Mouse (Mus musculus): ENCODE measurements around the gene Gm3460.
A peak's percentile ranks its signal among the peaks of the same experiment; 100 is the strongest.
"Not testable (repeated sequence)": the region's sequence is repeated elsewhere in the genome, so short reads cannot be mapped to it uniquely, and the experiment has no call there.

Gm3460 gene

DNA sequence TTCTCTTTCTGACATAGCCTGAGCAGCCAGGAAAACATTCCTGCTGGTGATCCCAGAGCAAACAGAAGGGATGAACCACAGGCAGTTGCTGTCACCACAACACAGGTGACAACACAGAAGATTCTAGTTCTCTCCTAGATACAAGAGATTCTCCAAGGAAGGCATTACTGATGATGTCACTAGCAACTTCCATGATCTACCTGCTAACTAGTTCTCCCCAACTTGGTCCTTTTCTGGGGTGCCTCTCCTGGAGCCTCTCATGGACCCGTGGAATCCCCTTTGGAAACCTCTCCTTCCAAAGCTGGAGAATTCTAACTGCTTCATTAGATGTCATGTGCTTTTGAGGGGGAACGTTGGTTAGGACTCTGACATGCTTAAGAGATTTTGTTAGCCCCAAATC, at the start of gene Gm3460:
Gm3460 (minus strand) TSS at position 101 of the 400 bp plus-strand sequence.
- not testable (repeated sequence) for DNase-seq (ENCODE audit: low spot score)

DNA sequence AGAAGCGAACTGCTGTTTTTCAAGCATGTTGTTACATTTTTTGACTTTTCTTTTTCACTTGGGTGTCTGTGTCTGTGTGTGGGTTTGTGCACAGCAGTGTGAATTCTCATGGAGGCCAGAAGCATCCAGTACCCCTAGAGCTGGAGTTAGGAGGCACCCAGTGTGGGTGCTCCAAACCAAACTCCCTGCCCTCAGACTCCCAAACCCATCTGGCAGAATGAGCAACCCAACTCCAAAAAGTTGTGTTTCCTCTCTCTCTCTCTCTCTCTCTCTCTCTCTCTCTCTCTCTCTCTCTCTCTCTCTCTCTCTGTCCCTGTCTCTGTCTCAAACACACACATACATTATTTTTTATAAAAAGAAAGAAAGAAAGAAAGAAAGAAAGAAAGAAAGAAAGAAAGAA, 15.8 kb downstream of the Gm3460 start:
- peak; percentile 0 for DNase-seq (ENCODE audit: low spot score)

DNA sequence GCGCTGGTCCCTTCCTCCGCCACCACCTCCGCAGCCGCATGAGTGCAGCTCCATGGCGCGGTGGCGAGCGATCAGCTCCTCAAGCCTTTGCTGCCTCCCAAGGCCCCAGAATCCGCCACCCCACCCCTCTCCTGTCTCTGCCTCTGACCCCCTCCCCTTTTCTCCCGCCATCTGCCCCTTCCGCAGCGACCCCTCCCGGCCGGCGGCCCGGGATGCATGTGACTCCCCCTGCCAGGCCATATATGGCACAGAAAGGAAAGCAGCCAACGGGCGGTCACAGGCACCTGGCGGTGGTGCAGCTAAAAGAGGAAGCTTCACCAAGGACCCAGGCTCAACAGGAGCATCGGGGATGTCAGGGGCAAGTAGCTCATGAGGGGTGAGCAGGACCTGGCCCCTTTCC, 17.2 kb downstream of the Gm3460 start:
- DNase-seq (ENCODE audit: low spot score): not testable (repeated sequence)

DNA sequence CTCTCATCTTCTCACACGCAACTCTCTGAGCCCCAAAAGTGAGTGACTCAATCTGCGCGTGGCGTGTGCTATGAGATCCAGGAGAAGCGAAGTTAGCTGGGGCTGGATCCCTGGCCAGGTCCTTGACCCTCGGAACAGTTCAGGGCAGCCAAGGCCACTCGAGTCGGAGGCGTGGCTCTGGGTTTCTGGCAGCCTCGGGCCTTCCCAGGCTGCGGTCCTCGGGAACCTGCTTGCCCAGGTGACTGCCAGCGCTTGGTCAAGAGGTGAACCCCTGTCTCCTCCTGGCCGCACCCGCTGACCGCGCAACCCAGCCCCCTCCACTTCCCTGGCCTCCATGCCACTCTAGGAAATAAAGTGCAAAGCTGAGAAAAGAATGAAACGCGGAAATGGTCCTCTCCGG, 17.7 kb downstream of the Gm3460 start:
- DNase-seq (ENCODE audit: low spot score): not testable (repeated sequence)

DNA sequence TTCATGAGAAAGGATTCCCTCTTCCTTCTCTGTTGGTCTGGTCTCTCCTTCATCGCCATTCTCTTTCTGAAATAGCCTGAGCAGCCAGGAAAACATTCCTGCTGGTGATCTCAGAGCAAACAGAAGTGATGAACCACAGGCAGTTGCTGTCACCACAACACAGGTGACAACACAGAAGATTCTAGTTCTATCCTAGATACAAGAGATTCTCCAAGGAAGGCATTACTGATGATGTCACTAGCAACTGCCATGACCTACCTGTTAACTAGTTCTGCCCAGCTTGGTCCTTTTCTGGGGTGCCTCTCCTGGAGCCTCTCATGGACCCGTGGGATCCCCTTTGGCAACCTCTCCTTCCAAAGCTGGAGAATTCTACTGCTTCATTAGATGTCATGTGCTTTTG, 31.7 kb downstream of the Gm3460 start, which contains the start of gene Gm3629:
Gm3629 (minus strand) TSS at position 101 of the 400 bp plus-strand sequence.
- not testable (repeated sequence) for DNase-seq (ENCODE audit: low spot score)

Measured in ovary, postnatal 10 days (tissue).